Mouse (Mus musculus) cerebellum, adult 2 months (tissue): ENCODE results near the gene Igf2bp3.

Source experiments
- CTCF ChIP-seq: fragments of 200-500 bp; IDR thresholded peaks from 2 replicates; pipeline ENCODE4 v1.5.1; 2011; ENCODE audit warnings: low read depth, mild to moderate bottlenecking, control low read depth, low read length, moderate library complexity, borderline replicate concordance; ENCODE audit not compliant: insufficient read depth
- POLR2A ChIP-seq: fragments of 200-500 bp; IDR thresholded peaks from 2 replicates; pipeline ENCODE4 v1.6.1; 2011; ENCODE audit warnings: low read length, control low read depth, borderline replicate concordance; ENCODE audit not compliant: insufficient read depth

GRCm38 (mm10) chr6:49227184-49227735 is 12.5 kb upstream of the Igf2bp3 start:
- TF ChIP-seq CTCF (no peak), POLR2A (no peak)
